Mouse (Mus musculus): ENCODE data around the gene Mctp2. TPM values are rescaled to one million over a fixed set of nuclear protein-coding genes. Genes with fewer than 3 reads are reported as not detected.

Gene Mctp2
- polyA plus RNA-seq, 1 experiment, result 4.6 TPM

GRCm38 (mm10) chr7:72080705-72081104 is 225.7 kb downstream of the Mctp2 start:
- Histone ChIP-seq H3K4me1 (ENCODE audit: control insufficient read depth, insufficient read depth, low read length) (no peaks in the 10 kb centered on the region), H3K9me3 (replicated peaks; ENCODE audit: control insufficient read depth, insufficient read depth, low read length, poor library complexity, severe bottlenecking) (no peaks in the 10 kb centered on the region), H3K27ac (ENCODE audit: insufficient read depth, low read length) (no peak overlapping the region), H3K9ac (ENCODE audit: low read depth, poor library complexity, severe bottlenecking) (no peak overlapping the region), H3K27me3 (ENCODE audit: control insufficient read depth, insufficient read depth, low read length, poor library complexity, severe bottlenecking) (no peaks in the 10 kb centered on the region), H3K4me3 (ENCODE audit: low read depth, low read length) (no peak overlapping the region), H3K36me3 (ENCODE audit: control insufficient read depth, insufficient read depth, low read length, poor library complexity, severe bottlenecking) (no peaks in the 10 kb centered on the region)
- TF ChIP-seq EP300 (IDR thresholded peaks at IDR 0.05; ENCODE audit: insufficient read depth, low read depth, low read length) (no peak), CTCF (IDR thresholded peaks at IDR 0.05; ENCODE audit: low read depth, low read length) (no peak), POLR2A (IDR thresholded peaks at IDR 0.05; ENCODE audit: insufficient read depth, low read length) (no peak)

- Histone ChIP-seq H3K9me3 (replicated peaks; ENCODE audit: control insufficient read depth, insufficient read depth, low read length, poor library complexity, severe bottlenecking) (no peaks in the 10 kb centered on the region), H3K4me1 (ENCODE audit: control insufficient read depth, insufficient read depth, low read length) (no peaks in the 10 kb centered on the region), H3K36me3 (ENCODE audit: control insufficient read depth, insufficient read depth, low read length, poor library complexity, severe bottlenecking) (no peaks in the 10 kb centered on the region), H3K27me3 (ENCODE audit: control insufficient read depth, insufficient read depth, low read length, poor library complexity, severe bottlenecking) (no peaks in the 10 kb centered on the region), H3K9ac (ENCODE audit: low read depth, poor library complexity, severe bottlenecking) (no peak overlapping the region), H3K4me3 (ENCODE audit: low read depth, low read length) (no peak overlapping the region), H3K27ac (ENCODE audit: insufficient read depth, low read length) (no peak overlapping the region)
- TF ChIP-seq EP300 (IDR thresholded peaks at IDR 0.05; ENCODE audit: insufficient read depth, low read depth, low read length) (no peak), POLR2A (IDR thresholded peaks at IDR 0.05; ENCODE audit: insufficient read depth, low read length) (no peak), CTCF (IDR thresholded peaks at IDR 0.05; ENCODE audit: low read depth, low read length) (no peak)
Measured at GRCm38 (mm10) chr7:72078896-72079295, 227.5 kb downstream of the Mctp2 start.

- H3K9ac ChIP-seq (ENCODE audit: low read depth, poor library complexity, severe bottlenecking), result no peak overlapping the region
- H3K4me3 ChIP-seq (ENCODE audit: low read depth, low read length), result no peak overlapping the region
- no peaks in the 10 kb centered on the region for H3K36me3 ChIP-seq (ENCODE audit: control insufficient read depth, insufficient read depth, low read length, poor library complexity, severe bottlenecking)
- TF ChIP-seq EP300 (IDR thresholded peaks at IDR 0.05; ENCODE audit: insufficient read depth, low read depth, low read length) (no peak), CTCF (IDR thresholded peaks at IDR 0.05; ENCODE audit: low read depth, low read length) (no peak), POLR2A (IDR thresholded peaks at IDR 0.05; ENCODE audit: insufficient read depth, low read length) (no peak)
- H3K27me3 ChIP-seq (ENCODE audit: control insufficient read depth, insufficient read depth, low read length, poor library complexity, severe bottlenecking), result no peaks in the 10 kb centered on the region
- H3K27ac ChIP-seq (ENCODE audit: insufficient read depth, low read length), result no peak overlapping the region
- no peaks in the 10 kb centered on the region for H3K4me1 ChIP-seq (ENCODE audit: control insufficient read depth, insufficient read depth, low read length)
- no peaks in the 10 kb centered on the region for H3K9me3 ChIP-seq (replicated peaks; ENCODE audit: control insufficient read depth, insufficient read depth, low read length, poor library complexity, severe bottlenecking)
Measured at GRCm38 (mm10) chr7:72071418-72072184, 234.8 kb downstream of the Mctp2 start.

- no peak overlapping the region for H3K4me3 ChIP-seq (ENCODE audit: low read depth, low read length)
- H3K27me3 ChIP-seq (ENCODE audit: control insufficient read depth, insufficient read depth, low read length, poor library complexity, severe bottlenecking), result no peaks in the 10 kb centered on the region
- no peaks in the 10 kb centered on the region for H3K4me1 ChIP-seq (ENCODE audit: control insufficient read depth, insufficient read depth, low read length)
- H3K36me3 ChIP-seq (ENCODE audit: control insufficient read depth, insufficient read depth, low read length, poor library complexity, severe bottlenecking), result no peaks in the 10 kb centered on the region
- no peak overlapping the region for H3K27ac ChIP-seq (ENCODE audit: insufficient read depth, low read length)
- TF ChIP-seq POLR2A (IDR thresholded peaks at IDR 0.05; ENCODE audit: insufficient read depth, low read length) (no peak), CTCF (IDR thresholded peaks at IDR 0.05; ENCODE audit: low read depth, low read length) (no peak), EP300 (IDR thresholded peaks at IDR 0.05; ENCODE audit: insufficient read depth, low read depth, low read length) (no peak)
- H3K9ac ChIP-seq (ENCODE audit: low read depth, poor library complexity, severe bottlenecking), result no peak overlapping the region
- H3K9me3 ChIP-seq (replicated peaks; ENCODE audit: control insufficient read depth, insufficient read depth, low read length, poor library complexity, severe bottlenecking), result no peaks in the 10 kb centered on the region
Measured at GRCm38 (mm10) chr7:72068454-72068853, 238.0 kb downstream of the Mctp2 start.

GRCm38 (mm10) chr7:72066352-72066751 is 240.1 kb downstream of the Mctp2 start:
- H3K9me3 ChIP-seq (replicated peaks; ENCODE audit: control insufficient read depth, insufficient read depth, low read length, poor library complexity, severe bottlenecking), result no peaks in the 10 kb centered on the region
- TF ChIP-seq CTCF (IDR thresholded peaks at IDR 0.05; ENCODE audit: low read depth, low read length) (no peak), POLR2A (IDR thresholded peaks at IDR 0.05; ENCODE audit: insufficient read depth, low read length) (no peak), EP300 (IDR thresholded peaks at IDR 0.05; ENCODE audit: insufficient read depth, low read depth, low read length) (no peak)
- no peak overlapping the region for H3K9ac ChIP-seq (ENCODE audit: low read depth, poor library complexity, severe bottlenecking)

GRCm38 (mm10) chr7:72051759-72052158 is 254.6 kb downstream of the Mctp2 start:
- Histone ChIP-seq H3K4me1 (ENCODE audit: control insufficient read depth, insufficient read depth, low read length) (no peaks in the 10 kb centered on the region), H3K36me3 (ENCODE audit: control insufficient read depth, insufficient read depth, low read length, poor library complexity, severe bottlenecking) (no peaks in the 10 kb centered on the region), H3K9me3 (replicated peaks; ENCODE audit: control insufficient read depth, insufficient read depth, low read length, poor library complexity, severe bottlenecking) (no peaks in the 10 kb centered on the region), H3K4me3 (ENCODE audit: low read depth, low read length) (no peak overlapping the region), H3K27me3 (ENCODE audit: control insufficient read depth, insufficient read depth, low read length, poor library complexity, severe bottlenecking) (no peaks in the 10 kb centered on the region), H3K27ac (ENCODE audit: insufficient read depth, low read length) (no peak overlapping the region), H3K9ac (ENCODE audit: low read depth, poor library complexity, severe bottlenecking) (no peak overlapping the region)
- TF ChIP-seq POLR2A (IDR thresholded peaks at IDR 0.05; ENCODE audit: insufficient read depth, low read length), result no peak
- no peak for TF ChIP-seq EP300 (IDR thresholded peaks at IDR 0.05; ENCODE audit: insufficient read depth, low read depth, low read length)
- TF ChIP-seq CTCF (IDR thresholded peaks at IDR 0.05; ENCODE audit: low read depth, low read length), result no peak

More at GRCm38 (mm10) chr7:72066352-72066751, 240.1 kb downstream of the Mctp2 start:
- Histone ChIP-seq H3K36me3 (ENCODE audit: control insufficient read depth, insufficient read depth, low read length, poor library complexity, severe bottlenecking) (no peaks in the 10 kb centered on the region), H3K4me1 (ENCODE audit: control insufficient read depth, insufficient read depth, low read length) (no peaks in the 10 kb centered on the region), H3K4me3 (ENCODE audit: low read depth, low read length) (no peak overlapping the region), H3K27me3 (ENCODE audit: control insufficient read depth, insufficient read depth, low read length, poor library complexity, severe bottlenecking) (no peaks in the 10 kb centered on the region), H3K27ac (ENCODE audit: insufficient read depth, low read length) (no peak overlapping the region)

Measured in ES-Bruce4 (cell line).